Mouse (Mus musculus): ENCODE results near the gene Samd1.

The Samd1 gene

DNA sequence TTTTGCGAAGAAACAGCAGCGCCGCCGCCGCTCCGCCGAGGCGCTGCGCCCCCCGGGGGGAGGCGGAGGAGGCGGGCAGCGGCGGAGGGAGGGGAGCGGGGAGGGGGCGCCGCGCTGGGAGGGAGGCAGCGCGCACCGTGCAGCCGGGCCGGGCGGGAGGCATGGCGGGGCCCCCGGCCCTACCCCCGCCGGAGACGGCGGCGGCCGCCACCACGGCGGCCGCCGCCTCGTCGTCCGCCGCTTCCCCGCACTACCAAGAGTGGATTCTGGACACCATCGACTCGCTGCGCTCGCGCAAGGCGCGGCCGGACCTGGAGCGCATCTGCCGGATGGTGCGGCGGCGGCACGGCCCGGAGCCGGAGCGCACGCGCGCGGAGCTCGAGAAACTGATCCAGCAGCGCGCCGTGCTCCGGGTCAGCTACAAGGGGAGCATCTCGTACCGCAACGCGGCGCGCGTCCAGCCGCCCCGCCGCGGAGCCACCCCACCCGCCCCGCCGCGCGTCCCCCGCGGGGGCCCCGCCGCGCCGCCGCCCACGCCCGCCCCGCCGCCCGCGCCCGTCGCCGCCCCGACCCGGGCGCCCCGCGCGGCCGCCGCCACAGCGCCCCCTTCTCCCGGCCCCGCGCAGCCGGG is at the start of gene Samd1:
Gene Samd1, plus strand, starts transcription at position 162 of the 631 bp plus-strand sequence.
- peak; percentile 52 for DNase-seq (ENCODE audit: low read depth, low spot score)

DNA sequence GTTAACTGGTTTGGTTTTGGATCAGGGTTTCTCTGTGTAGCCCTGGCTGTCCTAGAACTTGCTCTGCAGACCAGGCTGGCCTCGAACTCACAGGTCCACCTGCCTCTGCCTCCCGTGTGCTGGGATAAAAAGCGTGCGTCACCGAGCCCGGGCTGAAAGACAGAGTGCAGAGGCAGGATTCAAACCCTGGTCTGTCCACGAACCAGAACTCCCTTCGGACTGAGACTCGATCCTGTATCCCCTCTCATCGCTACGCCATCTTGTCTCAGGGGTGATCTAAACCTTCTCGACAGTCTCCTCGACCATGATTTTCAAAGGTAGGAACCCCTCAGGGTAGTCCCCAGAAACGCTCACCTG is 42.7 kb upstream of the Samd1 start:
- DNase-seq (ENCODE audit: low read depth, low spot score) = no peak

DNA sequence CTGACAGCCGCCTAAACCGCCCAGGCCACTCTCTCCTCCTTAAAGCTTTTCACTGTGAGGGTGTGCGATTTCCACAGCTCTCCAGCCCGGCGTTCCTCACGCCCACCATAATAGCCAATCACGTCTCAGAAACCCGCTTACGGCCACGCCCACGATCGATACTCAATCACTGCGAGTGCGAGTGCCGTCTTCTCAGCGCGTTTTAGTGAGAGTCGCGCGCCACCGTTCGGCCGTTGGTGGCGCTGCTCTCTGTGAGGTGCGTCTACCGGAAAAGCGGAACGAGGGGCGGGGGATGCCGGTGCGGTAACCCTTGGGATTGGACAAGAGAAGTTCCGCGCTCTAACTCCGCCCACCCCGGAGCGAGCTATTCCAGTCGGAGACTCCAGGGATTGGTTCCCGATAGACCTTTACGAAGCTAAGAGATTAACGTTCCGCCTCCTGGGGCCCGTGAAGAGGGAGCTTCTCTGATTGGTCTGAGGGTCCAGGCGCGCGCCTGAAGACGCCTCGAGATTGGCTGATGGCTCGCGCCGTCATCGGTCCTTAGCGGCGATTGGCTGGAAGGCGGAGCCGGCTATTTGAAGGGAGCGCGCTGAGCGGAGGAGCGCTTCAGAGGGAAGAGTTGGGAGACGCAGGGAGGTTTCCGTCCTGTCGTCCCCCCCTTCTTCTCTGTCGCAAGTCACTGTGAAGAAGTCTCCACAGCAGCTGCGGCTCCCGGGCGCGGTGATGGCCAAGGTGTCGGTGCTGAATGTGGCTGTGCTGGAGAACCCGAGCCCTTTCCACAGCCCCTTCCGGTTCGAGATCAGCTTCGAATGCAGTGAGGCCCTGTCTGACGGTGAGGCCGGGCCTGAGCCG is 42.1 kb upstream of the Samd1 start, which contains the start of the genes Gm10644 and Asf1b:
Gene Gm10644, minus strand, starts transcription at position 100 of the 852 bp plus-strand sequence.
Gene Asf1b, plus strand, starts transcription at position 402 of the 852 bp plus-strand sequence.
- peak; percentile 100 for DNase-seq (ENCODE audit: low read depth, low spot score)

DNA sequence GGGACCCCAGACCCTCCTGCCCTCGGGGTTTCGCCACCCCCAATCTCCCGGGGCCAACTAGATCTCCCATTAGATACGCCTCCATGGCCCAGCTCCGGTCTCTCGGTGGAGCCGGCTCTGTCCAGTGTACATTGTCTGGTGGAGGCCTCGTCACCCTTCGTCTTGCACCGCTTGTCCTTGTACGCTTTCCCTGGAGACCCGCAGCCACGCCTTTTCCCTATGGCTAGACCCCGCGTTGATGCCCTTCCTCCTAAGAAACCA is 41.6 kb upstream of the Samd1 start:
- DNase-seq (ENCODE audit: low read depth, low spot score) = no peak

DNA sequence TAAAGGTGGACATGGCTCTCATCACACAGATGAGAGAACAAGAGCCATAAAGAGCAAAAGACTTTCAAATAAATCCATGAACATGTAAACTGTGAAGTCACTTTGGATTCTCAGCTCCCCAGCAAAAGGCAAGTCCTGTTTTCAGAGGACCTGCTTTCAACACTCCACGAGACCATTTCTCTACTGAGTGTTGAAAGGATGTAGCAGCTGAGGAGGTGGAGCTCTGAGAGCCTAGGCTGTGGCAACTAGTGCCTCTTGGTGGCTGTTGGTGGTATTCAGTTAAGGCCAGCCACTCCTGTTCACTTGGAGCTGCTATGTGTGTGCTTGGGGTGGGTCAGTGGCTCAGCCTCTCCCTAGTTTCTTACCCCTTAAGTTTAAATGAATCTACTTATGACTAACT is 40.7 kb upstream of the Samd1 start:
- peak; percentile 22 for DNase-seq (ENCODE audit: low read depth, low spot score)

DNA sequence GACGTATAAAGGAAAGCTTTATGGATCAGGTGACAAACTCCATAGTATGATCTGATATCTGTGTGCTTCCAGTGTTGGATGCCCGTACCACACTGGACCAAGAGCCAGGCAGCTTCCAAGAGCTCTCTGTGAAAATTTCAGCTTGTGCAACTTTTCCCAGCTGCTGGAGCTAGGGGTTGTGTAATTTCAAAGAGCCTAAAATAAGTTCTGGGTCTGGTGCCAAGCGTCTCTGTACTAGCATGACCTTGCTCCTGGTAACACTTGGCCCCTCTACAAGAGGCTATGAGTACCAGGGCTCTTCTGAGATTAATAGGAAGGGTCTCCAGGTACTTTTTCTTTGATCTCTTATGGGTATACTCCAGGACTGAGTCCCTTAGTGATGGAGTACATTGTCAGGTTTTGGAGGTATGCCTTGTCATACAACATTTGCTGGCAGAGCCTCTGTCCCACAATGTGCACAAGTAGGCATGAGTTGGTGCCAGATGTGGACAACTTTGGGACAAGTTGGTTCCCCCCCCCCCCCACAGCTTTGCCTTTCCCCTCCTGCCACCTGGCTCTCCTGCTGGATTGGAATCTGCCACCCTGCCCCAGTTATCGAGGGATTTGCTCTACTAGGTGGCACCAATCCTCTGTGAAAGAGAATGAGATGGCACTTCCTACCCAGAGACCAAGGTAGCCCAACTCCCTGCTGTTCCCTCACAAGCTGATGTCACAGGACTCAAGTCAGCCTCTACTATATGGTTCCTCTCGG is 33.3 kb upstream of the Samd1 start:
- DNase-seq (ENCODE audit: low read depth, low spot score) = no peak

DNA sequence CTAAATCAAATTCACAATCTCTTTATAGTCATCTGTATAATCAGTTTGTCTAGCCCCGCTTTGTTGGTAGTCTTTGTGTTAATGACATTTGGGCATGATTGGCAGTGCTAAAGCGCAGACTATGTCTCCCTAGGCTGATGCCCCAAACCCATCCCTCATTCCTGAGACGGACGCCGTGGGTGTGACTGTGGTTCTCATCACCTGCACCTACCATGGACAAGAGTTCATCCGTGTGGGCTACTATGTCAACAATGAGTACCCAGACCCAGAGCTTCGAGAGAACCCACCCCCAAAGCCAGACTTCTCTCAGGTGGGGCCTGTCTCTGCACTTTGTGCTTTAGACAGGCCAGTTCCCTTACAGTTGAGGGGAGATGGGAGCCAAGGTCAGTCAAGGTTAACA is 29.8 kb upstream of the Samd1 start:
- DNase-seq (ENCODE audit: low read depth, low spot score) = no peak

DNA sequence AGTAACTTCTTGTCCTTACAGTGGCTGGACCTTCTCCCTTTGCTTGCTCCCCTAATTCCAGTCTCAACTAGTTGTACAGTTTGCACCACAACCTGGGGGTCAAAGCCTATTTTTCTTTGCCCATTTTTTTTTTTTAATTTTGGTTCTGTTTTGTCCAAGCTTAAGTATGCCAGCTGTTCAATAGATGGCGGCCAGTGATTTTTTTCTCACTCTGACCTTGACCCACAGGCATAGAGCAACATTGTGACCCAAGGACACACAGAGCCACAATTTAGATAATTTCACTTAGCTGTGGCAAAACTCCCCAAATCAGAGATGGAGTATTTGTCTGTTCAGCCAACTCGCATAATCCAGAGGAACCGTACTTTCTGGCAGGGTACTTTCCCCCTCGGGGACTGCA is 26.4 kb upstream of the Samd1 start:
- DNase-seq (ENCODE audit: low read depth, low spot score) = no peak

DNA sequence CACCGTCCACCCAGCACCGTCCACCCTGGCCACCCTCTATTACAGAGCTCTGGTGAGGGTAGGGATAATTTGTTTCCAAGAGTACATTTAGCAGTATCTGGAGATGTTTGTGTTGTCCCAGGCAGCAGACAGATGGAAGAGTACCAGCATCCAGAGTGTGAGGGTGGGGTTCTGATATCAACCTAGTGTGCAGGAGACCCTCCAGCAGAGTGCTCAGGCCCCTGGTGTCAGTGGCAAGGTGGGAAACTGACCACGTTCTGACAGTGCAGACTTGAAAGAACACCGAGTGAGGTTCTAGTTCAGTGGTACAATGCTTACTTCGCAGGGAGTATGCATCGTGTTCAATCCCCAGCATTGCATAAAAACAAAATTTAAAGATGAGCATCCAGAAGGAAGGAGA is 25.8 kb upstream of the Samd1 start:
- no peak for DNase-seq (ENCODE audit: low read depth, low spot score)

DNA sequence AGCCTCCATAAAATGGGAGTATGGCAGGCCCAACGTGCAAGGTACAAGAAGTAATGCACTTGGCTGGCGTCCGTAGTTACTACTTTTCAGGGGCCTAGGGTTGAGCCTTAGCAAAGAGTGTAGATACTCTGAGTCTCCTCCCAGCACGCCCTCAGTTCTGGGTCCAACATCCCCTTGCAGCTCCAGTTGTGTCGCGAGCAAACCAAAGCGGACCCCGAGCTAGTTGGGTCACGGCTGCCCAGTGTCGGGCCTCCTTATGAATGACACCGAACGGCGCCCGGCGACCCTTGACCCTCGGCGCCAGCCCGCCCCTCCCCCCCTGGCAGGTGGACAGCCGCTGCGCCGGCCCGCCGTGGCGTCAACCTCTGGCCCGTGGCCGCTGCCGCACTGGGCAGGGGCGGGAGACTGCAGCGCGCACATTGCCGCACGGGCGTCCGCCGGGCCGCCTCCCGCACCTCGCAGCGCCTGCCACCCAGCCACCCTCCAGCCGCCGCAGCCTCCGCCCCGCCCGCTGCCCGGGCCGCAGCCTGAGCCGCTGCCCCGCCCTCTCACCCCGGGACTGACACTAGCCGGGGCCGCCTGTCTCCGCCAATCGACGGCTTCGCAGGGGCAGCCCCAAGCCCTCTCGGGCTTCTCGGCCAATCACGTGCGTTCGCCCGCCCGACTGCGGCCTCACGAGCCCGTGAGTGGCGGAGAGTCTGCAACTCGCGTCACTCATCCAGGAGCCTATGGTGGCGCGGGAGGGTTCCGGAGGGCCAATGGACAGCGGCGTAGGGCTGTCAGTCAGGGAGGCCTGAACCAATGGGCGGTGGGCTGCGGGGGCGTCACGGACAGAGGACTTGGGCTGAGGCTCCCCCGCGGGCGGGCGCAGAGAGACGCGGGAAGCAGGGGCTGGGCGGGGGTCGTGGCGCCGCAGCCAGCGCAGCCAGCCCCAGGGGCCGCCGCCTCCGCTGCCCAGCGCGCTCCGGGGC is 25.0 kb upstream of the Samd1 start, which contains the start of gene Prkaca:
Gene Prkaca, plus strand, starts transcription at position 844 of the 971 bp plus-strand sequence.
- peak; percentile 99 for DNase-seq (ENCODE audit: low read depth, low spot score)

DNA sequence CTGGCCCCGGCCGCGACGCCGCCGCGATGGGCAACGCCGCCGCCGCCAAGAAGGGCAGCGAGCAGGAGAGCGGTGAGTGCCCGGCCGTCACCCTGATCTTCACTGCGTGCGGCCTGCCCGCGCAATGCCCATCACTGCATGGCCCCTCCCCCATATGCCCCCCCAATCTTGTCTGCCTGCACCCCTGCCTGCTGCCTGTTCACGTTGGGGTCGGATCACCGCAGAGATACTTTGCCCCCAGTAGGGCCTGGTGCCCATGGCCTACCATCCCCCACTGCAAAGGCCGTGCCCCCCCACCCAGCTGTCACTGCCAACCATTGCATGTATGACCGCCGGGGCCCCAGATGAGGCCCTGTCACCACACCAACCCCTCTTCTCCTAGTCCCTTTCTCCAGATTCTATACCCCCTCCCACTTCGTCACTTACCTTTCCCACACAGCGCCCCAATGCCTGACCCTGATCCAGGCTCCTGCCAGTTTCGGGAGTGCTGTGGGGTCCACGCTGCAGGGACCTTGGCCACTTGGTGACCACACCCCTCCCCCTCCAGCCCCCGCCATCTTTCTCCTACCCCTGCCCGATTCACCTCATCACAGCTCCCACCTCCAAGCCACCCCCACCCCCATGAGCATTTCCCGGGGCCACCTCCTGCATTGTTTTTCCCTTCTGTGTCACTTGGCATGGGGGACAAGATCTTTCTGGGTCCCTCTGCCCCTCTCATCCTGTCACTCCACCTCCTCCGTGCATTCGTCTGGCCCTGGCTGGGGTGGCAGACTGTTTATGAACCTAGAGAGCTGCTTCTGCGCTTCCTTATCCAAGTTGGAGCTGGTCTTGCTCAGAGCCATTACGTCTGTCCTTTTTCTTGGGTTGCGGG is 24.1 kb upstream of the Samd1 start:
- DNase-seq (ENCODE audit: low read depth, low spot score) = no peak

DNA sequence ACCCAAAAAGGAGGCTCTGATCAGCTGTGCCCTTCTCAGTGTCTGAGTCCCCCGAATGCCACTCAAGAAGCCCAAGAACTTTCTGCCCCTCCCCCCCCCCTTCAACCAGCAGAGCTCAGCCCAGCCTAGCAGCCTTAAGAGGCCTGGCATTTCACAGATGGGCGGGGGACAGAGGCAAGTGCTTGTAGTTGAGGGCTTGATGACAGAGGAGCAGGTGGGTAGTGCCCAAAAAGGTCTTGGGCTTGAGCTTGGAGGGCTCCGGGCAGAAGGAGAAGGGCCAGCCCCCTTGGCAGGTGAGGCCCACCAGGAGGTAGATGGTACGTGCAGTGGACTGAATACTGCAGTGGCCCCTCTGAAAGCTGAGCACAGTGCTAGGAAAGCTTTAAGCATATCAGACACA is 23.0 kb upstream of the Samd1 start:
- no peak for DNase-seq (ENCODE audit: low read depth, low spot score)

DNA sequence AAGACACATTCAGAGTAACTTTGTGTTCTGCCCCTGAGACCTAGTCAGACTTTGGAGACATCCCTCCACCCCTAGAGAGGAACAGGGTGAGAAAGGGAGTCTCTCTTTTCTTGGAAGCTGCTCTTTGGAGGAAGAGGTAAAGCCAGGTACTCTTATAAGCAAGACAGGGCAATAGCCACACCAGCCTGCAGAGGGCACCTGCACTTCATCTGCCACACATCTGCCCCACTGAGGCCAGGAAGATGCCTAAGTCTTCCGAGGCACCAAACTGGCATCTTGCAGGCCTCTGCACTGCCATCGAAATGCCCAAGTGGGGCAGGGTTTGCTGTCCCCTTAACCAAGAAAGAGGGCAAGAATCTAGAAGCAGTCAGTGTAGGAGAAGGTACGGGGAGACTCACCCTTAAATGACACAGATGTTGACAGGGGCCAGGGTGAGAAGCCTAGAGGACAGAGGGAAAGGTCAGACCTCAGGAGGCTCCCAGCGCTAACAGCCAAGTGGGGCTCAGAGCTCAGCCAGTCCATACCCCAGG is 21.3 kb upstream of the Samd1 start:
- DNase-seq (ENCODE audit: low read depth, low spot score) = no peak

DNA sequence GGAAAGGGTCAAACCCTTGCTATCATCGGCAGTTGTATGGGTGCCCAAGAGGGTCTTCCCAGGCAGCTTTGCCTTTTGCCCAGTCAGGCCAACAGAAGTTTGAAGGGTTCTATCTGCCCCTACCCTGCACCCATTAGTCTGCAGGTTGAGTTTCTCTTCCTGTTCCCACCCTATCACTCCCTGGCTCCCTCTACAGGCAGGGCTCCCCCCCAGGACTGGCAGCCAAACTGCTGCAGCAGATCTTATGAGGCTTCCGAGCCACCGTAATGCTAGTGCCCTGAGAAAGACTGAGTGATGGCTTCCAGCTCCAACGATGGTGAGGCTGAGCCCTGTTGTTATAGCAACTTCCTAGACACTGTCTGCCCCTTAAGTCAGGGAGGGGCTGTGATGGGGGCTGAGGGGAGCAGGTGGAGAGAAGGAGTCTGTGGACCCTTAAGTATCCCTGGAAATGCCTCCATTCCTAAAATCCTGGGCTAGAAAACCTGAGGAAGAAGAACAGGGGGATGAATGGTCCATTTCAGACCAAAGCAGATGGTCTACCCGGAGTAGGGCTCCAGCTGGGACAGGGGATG is 20.6 kb upstream of the Samd1 start:
- no peak for DNase-seq (ENCODE audit: low read depth, low spot score)

DNA sequence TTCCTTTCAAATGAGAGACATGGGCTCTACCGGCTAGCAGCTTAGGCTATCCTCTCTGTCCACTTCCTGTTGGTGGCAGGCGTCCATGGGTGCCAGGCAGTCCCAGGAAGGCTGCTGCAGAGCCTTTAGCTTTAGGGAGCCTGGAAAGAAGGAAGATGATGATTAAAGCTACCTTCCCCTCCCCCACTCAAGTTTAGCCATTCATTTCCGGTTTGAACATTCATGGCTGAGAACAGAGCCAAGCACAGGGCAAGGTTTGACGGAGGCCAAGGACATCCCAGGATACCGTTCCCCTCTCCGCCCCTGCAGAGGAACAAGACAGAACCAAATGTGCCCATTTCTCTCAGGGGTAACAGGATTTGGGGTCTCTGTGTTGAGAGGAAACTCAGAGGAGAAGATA is 19.8 kb upstream of the Samd1 start:
- no peak for DNase-seq (ENCODE audit: low read depth, low spot score)

DNA sequence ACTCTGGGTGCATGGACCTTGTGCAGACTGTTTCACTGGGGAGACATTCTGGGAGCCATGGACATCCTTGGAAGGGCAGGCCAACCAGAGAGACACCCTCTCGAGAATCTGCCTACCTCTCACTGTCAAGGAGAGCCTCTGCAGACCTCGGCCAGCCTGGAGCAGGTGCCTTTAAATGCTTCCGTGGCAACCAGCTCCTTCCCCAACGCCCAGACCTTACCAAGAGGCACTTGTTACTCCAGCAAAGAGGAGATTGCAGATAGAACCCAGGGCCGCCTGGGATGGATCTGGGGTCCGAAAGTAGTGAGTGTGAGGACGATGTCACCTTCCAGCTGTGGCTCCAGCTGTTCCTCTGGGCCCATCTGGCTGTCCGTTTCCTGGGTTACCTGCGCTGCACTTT is 19.3 kb upstream of the Samd1 start:
- DNase-seq (ENCODE audit: low read depth, low spot score) = no peak

DNA sequence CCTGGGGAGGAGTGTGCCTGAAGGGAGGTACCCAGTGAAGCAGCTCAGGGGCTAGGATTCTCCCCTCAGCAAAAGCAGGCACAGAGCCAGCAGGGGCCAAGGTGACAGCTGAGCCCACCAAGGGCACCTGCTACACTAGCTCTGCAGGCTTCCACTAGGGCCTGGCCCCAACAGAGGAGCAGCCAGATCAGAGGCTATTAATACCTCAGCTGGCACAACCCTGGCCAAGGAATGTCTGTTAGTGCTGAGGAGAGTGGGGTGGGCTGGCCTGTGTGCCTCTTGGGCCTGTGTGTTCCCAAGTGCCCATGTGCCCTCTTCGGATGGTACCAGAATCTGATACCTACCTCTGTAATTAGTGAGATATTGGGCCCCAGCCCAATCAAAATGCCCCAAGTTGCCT is 17.2 kb upstream of the Samd1 start:
- DNase-seq (ENCODE audit: low read depth, low spot score) = no peak

DNA sequence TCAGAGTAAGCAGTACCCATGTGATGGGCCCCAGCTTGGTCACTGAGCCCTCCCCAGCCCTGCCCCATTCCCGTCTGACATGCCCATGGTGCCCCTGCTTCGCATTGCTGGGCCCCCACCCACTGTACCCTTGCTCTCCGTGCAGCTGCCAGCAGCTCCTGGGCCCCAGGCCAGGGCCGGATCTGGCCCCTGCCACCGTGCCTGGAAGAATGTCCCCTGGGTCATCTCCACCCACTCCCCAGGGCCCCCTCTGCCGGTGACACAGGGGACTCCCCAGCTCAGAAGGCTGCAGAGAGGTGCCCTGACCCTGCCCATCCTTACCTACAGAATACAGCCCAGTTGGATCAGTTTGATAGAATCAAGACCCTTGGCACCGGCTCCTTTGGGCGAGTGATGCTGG is 16.6 kb upstream of the Samd1 start:
- DNase-seq (ENCODE audit: low read depth, low spot score) = no peak

DNA sequence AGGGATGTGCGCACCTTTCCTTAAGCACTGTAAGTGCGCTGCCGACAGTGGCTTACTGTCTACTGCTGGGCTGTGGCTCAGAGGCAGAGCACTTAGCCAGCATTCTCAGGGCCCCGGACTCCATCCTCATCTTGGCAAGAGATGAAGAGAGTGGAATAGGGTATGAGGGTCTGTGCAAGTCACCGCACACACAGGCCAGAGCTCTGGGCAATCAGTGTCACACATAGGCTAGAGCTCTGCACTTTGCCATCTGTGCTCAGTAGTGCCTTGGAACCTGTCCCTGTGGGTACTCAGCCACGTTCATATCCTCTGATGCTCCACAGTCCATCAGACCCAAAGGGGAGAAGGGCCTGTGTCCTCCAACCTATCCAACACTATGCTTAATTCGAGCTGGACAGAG is 15.9 kb upstream of the Samd1 start:
- DNase-seq (ENCODE audit: low read depth, low spot score) = no peak

DNA sequence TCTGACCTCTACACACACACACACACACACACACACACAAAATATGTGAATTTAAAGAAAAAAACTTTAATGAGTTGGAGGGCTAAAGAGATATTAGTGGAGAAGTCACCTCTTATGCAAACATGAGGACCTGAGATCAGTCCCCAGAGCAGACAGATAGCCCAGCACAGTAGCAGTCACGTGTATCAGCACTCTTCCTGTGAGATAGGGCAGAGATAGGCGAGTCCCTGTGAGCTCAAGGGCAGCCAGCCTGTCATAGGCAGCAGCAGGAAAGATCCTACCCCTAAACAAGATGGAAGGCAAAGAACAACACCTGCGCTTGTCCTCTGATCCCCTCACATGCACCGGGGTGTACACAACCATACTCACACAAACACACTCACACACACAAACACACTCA is 15.0 kb upstream of the Samd1 start:
- no peak for DNase-seq (ENCODE audit: low read depth, low spot score)
